Comparison of ENCODE assay signal across 25 mouse cellular contexts in genomic region chr6:137688079-137688478, GRCm38 (mm10). TPM values are rescaled to one million over a fixed set of nuclear protein-coding genes. Genes with fewer than 3 reads are reported as not detected.
A peak's percentile ranks its signal among the peaks of the same experiment; 100 is the strongest.
DNase-seq lines count a peak whose midpoint lies in the region; ATAC-seq and TF ChIP-seq lines count a peak whose summit lies in the region.
"Had no signal": no experiment of that assay in that cellular context is flagged by ENCODE, and none has a peak within 500 bp of the region (broad histone marks: within the 10 kb centered on the region; RNA-seq: fewer than 3 reads in every experiment).

No protein-coding gene starts in this region.

- no peaks in the 10 kb centered on the region for H3K4me1 ChIP-seq in kidney, adult 2 months (ENCODE audit: control insufficient read depth, insufficient read depth, low read length)
- no peaks in the 10 kb centered on the region for H3K4me1 ChIP-seq in limb, embryonic 10.5 days
- H3K4me1 ChIP-seq: hindbrain, embryonic 10.5 days; hindbrain, embryonic 13.5 days; intestine, embryonic 15.5 days had no signal

- POLR2A ChIA-PET in Patski (lab: Charles Lee): no interaction called here

- DNase-seq in heart, adult 11 months: peak; percentile 75
- no peak for DNase-seq in heart, postnatal 10 days
- peak; percentile 80 for DNase-seq in Patski (ENCODE audit: low read depth, low spot score)
- peak; percentile 18 for DNase-seq in fibroblast of lung, adult 2 months (ENCODE audit: low read depth)
- no peak for DNase-seq in kidney, adult 2 months
- DNase-seq in limb, embryonic 10.5 days (ENCODE audit: low spot score): no peak
- no peak for DNase-seq in layer of hippocampus, adult 9-11 months
- DNase-seq: adrenal gland, adult 8-10 months; adrenal gland, postnatal 25 days; cerebellum, adult 11-12 months; cerebellum, adult 8-10 months; cerebellum, postnatal 10 days; cerebellum, postnatal 36 days; embryo, embryonic 11 days; gastrocnemius, postnatal 36 days; heart, postnatal 36 days; kidney, adult 18-20 months had no signal

- H3K27me3 ChIP-seq in Patski: no peaks in the 10 kb centered on the region
- H3K27me3 ChIP-seq in kidney, adult 2 months (replicated peaks; ENCODE audit: control insufficient read depth, insufficient read depth, low read length): no peaks in the 10 kb centered on the region
- no peaks in the 10 kb centered on the region for H3K27me3 ChIP-seq in limb, embryonic 10.5 days (ENCODE audit: low read depth, poor library complexity, severe bottlenecking)
- H3K27me3 ChIP-seq: CH12.LX; hindbrain, embryonic 13.5 days; intestine, embryonic 15.5 days had no signal

- WGBS in kidney, adult 2 months: 81% methylated on average over 3 of the region's 3 CpGs
- 86% methylated on average over 3 of the region's 3 CpGs for WGBS in limb, embryonic 10.5 days

- no peak overlapping the region for H3K27ac ChIP-seq in kidney, adult 2 months (ENCODE audit: insufficient read depth, low read depth, low read length)
- no peak overlapping the region for H3K27ac ChIP-seq in limb, embryonic 10.5 days
- H3K27ac ChIP-seq: hindbrain, embryonic 10.5 days; hindbrain, embryonic 13.5 days; intestine, embryonic 15.5 days had no signal

- CTCF ChIA-PET in Patski (lab: Charles Lee): interaction anchor here (0.9 to 1.3 kb wide), 4 partner anchors 8 to 59 kb away, joined by 3 to 4 read pairs (median 4); no protein-coding TSS in a partner anchor

- H3K4me3 ChIP-seq in kidney, adult 2 months (ENCODE audit: insufficient read depth, low read depth, low read length): no peak overlapping the region
- H3K4me3 ChIP-seq in limb, embryonic 10.5 days: no peak overlapping the region
- H3K4me3 ChIP-seq: hindbrain, embryonic 10.5 days; hindbrain, embryonic 13.5 days; intestine, embryonic 15.5 days had no signal

- no peaks in the 10 kb centered on the region for H3K36me3 ChIP-seq in kidney, adult 2 months (ENCODE audit: control insufficient read depth, insufficient read depth, low read length)
- no peaks in the 10 kb centered on the region for H3K36me3 ChIP-seq in limb, embryonic 10.5 days
- H3K36me3 ChIP-seq: G1E; hindbrain, embryonic 10.5 days; hindbrain, embryonic 13.5 days; intestine, embryonic 15.5 days had no signal

- H3K9me3 ChIP-seq in limb, embryonic 10.5 days (replicated peaks): no peaks in the 10 kb centered on the region
- H3K9me3 ChIP-seq: hindbrain, embryonic 10.5 days; hindbrain, embryonic 13.5 days; intestine, embryonic 15.5 days had no signal

- no peak for TF ChIP-seq CTCF in Patski (IDR thresholded peaks at IDR 0.05)
- TF ChIP-seq CTCF in kidney, adult 2 months (conservative IDR thresholded peaks at IDR 0.05; ENCODE audit: insufficient read depth, insufficient read length, low read depth, low read length): no peak

- in situ Hi-C loops in Patski (cut with MboI; ENCODE audit: low pct_unique_long_range_greater_than_20kb): no loop called here

- TF ChIP-seq POLR2A in kidney, adult 2 months (IDR thresholded peaks at IDR 0.05; ENCODE audit: low read depth, low read length): no peak

- intact Hi-C loops in heart, postnatal 10 days (cut with DNase I): no loop called here

- ATAC-seq in Patski: peak; percentile 91
- ATAC-seq: activated CD4-positive, CD25-positive, alpha-beta regulatory T cell, adult 4 months; forebrain, embryonic 14.5 days; hindbrain, embryonic 16.5 days; intestine, embryonic 15.5 days had no signal

RNA-seq across cellular contexts. Expression of gene Eps8, which starts 33.4 kb away (rescaled TPM):
- total RNA-seq in heart, postnatal 10 days (2021): 10 to 100 TPM; 20.4 to 25.2 TPM
- polyA plus RNA-seq in Patski (2021): 27.0 TPM
- 50.2 and 51.9 TPM in 2 replicates for polyA plus RNA-seq in kidney, adult 2 months (2012; rRNA removed)
- polyA plus RNA-seq in limb, embryonic 10.5 days (2016; fragmentation: Nextera tagmentation; extraction: Ambion mirVana): 4.8 and 7.0 TPM in 2 replicates
- polyA plus RNA-seq: G1E had no signal

RNA-seq across cellular contexts. Expression of gene Strap, which starts 46.8 kb away (rescaled TPM):
- 100 to 1,000 TPM in 1 of 2 experiments, 10 to 100 TPM in 1; 99.3 to 106 TPM for total RNA-seq in heart, postnatal 10 days (2021)
- polyA plus RNA-seq in Patski (2021): 142 TPM
- polyA plus RNA-seq in kidney, adult 2 months (2012; rRNA removed): 29.7 and 31.1 TPM in 2 replicates
- 227 and 229 TPM in 2 replicates for polyA plus RNA-seq in limb, embryonic 10.5 days (2016; fragmentation: Nextera tagmentation; extraction: Ambion mirVana)

Comparison
In these comparisons a context has a peak if more than half of its experiments do, and no peak if none do; other contexts are left out.
1. DNase-seq: peak in heart, adult 11 months (single experiment), Patski (single experiment) and fibroblast of lung, adult 2 months (single experiment); none in heart, postnatal 10 days (0 of 2), kidney, adult 2 months (single experiment), limb, embryonic 10.5 days (single experiment) and layer of hippocampus, adult 9-11 months (single experiment).